Mouse (Mus musculus) lung, postnatal 0 days (tissue): ENCODE data around the gene Gria1.

Source experiments
- CTCF ChIP-seq: IDR thresholded peaks from 2 replicates; pipeline ENCODE4 v1.5.1; 2016; ENCODE audit warnings: antibody characterized with exemption, mild to moderate bottlenecking
- EP300 ChIP-seq: IDR thresholded peaks from 2 replicates; pipeline ENCODE4 v1.6.1; 2016; ENCODE audit warnings: antibody characterized with exemption, mild to moderate bottlenecking, control low read depth

- TF ChIP-seq CTCF (peak; percentile 43), EP300 (no peak)
Observed at GRCm38 (mm10) chr11:57176552-57176951, 165.4 kb downstream of the Gria1 start.
